Mouse (Mus musculus) midbrain, postnatal 0 days (tissue): ENCODE results near the gene Icam4. TPM values are rescaled to one million over a fixed set of nuclear protein-coding genes. Genes with fewer than 3 reads are reported as not detected.
"Not testable (repeated sequence)": the region's sequence is repeated elsewhere in the genome, so short reads cannot be mapped to it uniquely, and the experiment has no call there.

Experiments
- ATAC-seq: fragments of 200-750 bp; cut with Nextera tagmentation; 2 replicates; pipeline ENCODE4 v1.8.0; 2017; ENCODE audit warnings: moderate number of reproducible peaks, mild to moderate bottlenecking, moderate TSS enrichment, moderate library complexity; ENCODE audit not compliant: low FRiP score
- DNase-seq: peaks from one replicate; pipeline ENCODE4 v3.0.0-alpha.2; 2015; ENCODE audit warnings: low spot score
- H3K27ac ChIP-seq: fragments of 300-500 bp; sonication (generic); 2 replicates; pipeline ENCODE4 v1.5.1; 2014; ENCODE audit warnings: low read depth, mild to moderate bottlenecking, low read length, mixed read lengths
- H3K27me3 ChIP-seq: fragments of 300-500 bp; sonication (generic); 2 replicates; pipeline ENCODE4 v1.6.1; 2014; ENCODE audit warnings: low read length, control low read depth, mixed read lengths; ENCODE audit not compliant: insufficient read depth
- H3K36me3 ChIP-seq: fragments of 300-500 bp; sonication (generic); 2 replicates; pipeline ENCODE4 v1.6.1; 2014; ENCODE audit warnings: low read length, control low read depth, mixed read lengths; ENCODE audit not compliant: insufficient read depth
- H3K4me1 ChIP-seq: fragments of 300-500 bp; sonication (generic); 2 replicates; pipeline ENCODE4 v1.6.1; 2014; ENCODE audit warnings: mild to moderate bottlenecking, control low read depth, antibody characterized with exemption, low read length, mixed read lengths; ENCODE audit not compliant: insufficient read depth
- H3K4me2 ChIP-seq: fragments of 300-500 bp; sonication (generic); 2 replicates; pipeline ENCODE4 v1.6.1; 2014; ENCODE audit warnings: low read depth, mild to moderate bottlenecking, low read length, mixed read lengths; ENCODE audit not compliant: poor library complexity, severe bottlenecking
- H3K4me3 ChIP-seq: fragments of 300-500 bp; sonication (generic); 2 replicates; pipeline ENCODE4 v1.5.1; 2014; ENCODE audit warnings: low read depth, mild to moderate bottlenecking, low read length, moderate library complexity
- H3K9ac ChIP-seq: fragments of 300-500 bp; sonication (generic); replicated peaks from 2 replicates; pipeline ENCODE4 v1.6.1; 2014; ENCODE audit warnings: mild to moderate bottlenecking, low read length, moderate library complexity, mixed read lengths; ENCODE audit not compliant: poor library complexity, severe bottlenecking
- H3K9me3 ChIP-seq: fragments of 300-500 bp; sonication (generic); 2 replicates; pipeline ENCODE4 v1.6.1; 2016; ENCODE audit warnings: low read length, control low read depth
- CTCF ChIP-seq: IDR thresholded peaks from 2 replicates; pipeline ENCODE4 v1.5.1; 2016; ENCODE audit warnings: antibody characterized with exemption, mild to moderate bottlenecking
- WGBS: fragments of 180-500 bp; shearing (Covaris S2); extraction: QIAGEN DNeasy Blood & Tissue Kit; methylation state at CpG from one replicate; pipeline ENCODE4 v1.1.7; 2014; 5-methylcytosine and 5-hydroxymethylcytosine counted together
- polyA plus RNA-seq: library from polyadenylated mRNA; unstranded; fragments of >200 nt; fragmentation: Nextera tagmentation; extraction: Ambion mirVana; gene quantifications from 2 replicates; pipeline ENCODE4 v1.2.1, GENCODE M21; 2015
- total RNA-seq: library from RNA; depleted of rRNA; stranded (reverse); fragments of >200 nt; gene quantifications from 2 replicates; pipeline ENCODE4 v1.2.3, GENCODE M21; 2014

Gene Icam4
- total and polyA plus RNA-seq, 2 experiments from 2014 or later = 0.30 TPM; not detected in 1

DNA sequence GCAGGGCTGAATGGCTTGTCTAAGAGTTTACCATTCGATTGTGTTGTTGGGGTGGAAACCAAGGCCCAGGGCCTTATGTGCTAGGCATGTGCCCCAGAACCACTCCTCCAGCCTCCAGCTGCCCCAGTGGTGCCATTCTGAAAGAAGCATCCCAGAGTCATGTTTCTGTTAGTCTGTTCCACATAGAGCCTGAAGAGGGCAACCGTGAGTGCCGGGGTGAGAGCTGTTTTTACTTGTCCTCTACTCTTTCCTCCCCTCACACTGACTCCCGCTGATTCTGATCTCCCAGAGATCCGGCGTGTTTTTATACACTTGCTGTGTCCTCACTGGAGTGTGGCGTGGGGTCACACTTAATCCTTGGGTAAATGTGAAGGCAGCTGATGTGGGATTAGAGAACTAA is 21.2 kb upstream of the Icam4 start:
- DNase-seq (no peak), ATAC-seq (no peak)
- Histone ChIP-seq H3K27ac (no peak overlapping the region), H3K36me3 (peaks cover 35% of the 10 kb centered on the region), H3K4me3 (no peak overlapping the region), H3K4me2 (no peak overlapping the region), H3K9ac (no peak overlapping the region), H3K4me1 (no peaks in the 10 kb centered on the region), H3K27me3 (0 out of 2 replicates have a peak, but pooled peaks cover 3% of the 10 kb centered on the region), H3K9me3 (no peaks in the 10 kb centered on the region)
- 0 out of 2 replicates have a peak, but pooled peaks have one; percentile 1 for TF ChIP-seq CTCF
- WGBS = 80% methylated on average over 7 of the region's 7 CpGs

- no peak for ATAC-seq
- Histone ChIP-seq H3K4me1 (no peaks in the 10 kb centered on the region), H3K9me3 (no peaks in the 10 kb centered on the region), H3K36me3 (peaks cover 32% of the 10 kb centered on the region), H3K27me3 (peaks cover 11% of the 10 kb centered on the region; the same call in 1 of the 2 replicates), H3K4me3 (no peak overlapping the region), H3K4me2 (no peak overlapping the region), H3K27ac (no peak overlapping the region), H3K9ac (no peak overlapping the region)
- no peak for DNase-seq
- 73% methylated on average over 2 of the region's 2 CpGs for WGBS
- TF ChIP-seq CTCF = no peak
Measured at GRCm38 (mm10) chr9:21010362-21010761, 18.8 kb upstream of the Icam4 start.

DNA sequence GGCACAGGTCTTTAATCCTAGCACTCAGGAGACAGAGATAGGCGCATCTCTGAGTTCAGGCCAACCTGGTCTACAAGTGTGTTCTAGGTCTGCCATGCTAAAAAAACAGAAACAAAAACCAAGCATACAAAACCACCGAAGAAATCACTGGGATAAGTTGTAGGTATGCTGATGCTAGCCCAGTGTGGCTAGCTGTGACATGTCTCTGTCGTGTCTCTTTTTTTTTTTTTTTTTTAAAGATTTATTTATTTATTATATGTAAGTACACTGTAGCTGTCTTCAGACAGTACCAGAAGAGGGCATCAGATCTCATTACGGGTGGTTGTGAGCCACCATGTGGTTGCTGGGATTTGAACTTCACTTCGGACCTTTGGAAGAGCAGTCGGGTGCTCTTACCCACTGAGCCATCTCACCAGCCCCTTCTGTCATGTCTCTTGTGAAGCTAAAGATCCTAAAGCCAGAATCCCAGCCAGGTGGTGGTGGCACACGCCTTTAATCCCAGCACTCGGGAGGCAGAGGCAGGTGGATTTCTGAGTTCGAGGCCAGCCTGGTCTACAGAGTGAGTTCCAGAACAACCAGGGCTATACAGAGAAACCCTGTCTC is 18.1 kb upstream of the Icam4 start:
- not testable (repeated sequence) for H3K4me3 ChIP-seq, H3K9ac ChIP-seq, H3K27ac ChIP-seq, H3K4me1 ChIP-seq, DNase-seq, H3K9me3 ChIP-seq, ATAC-seq, H3K4me2 ChIP-seq
- WGBS = 77% methylated on average over 9 of the region's 9 CpGs
- Histone ChIP-seq H3K36me3 (peaks cover 26% of the 10 kb centered on the region), H3K27me3 (peaks cover 17% of the 10 kb centered on the region; the same call in 1 of the 2 replicates)

- Histone ChIP-seq H3K9me3 (no peaks in the 10 kb centered on the region), H3K4me2 (no peak overlapping the region), H3K36me3 (peaks cover 20% of the 10 kb centered on the region), H3K4me3 (no peak overlapping the region), H3K9ac (no peak overlapping the region), H3K27ac (no peak overlapping the region), H3K27me3 (peaks cover 17% of the 10 kb centered on the region; the same call in 1 of the 2 replicates), H3K4me1 (no peaks in the 10 kb centered on the region)
- TF ChIP-seq CTCF = no peak
- 75% methylated on average over 5 of the region's 5 CpGs for WGBS
- no peak for ATAC-seq
- DNase-seq = no peak
Measured at GRCm38 (mm10) chr9:21011846-21012312, 17.3 kb upstream of the Icam4 start.

- Histone ChIP-seq H3K27me3 (peaks cover 22% of the 10 kb centered on the region), H3K9ac (no peak overlapping the region), H3K4me1 (no peaks in the 10 kb centered on the region), H3K4me3 (no peak overlapping the region), H3K9me3 (no peaks in the 10 kb centered on the region), H3K27ac (no peak overlapping the region), H3K4me2 (no peak overlapping the region), H3K36me3 (peaks cover 15% of the 10 kb centered on the region)
- DNase-seq (no peak), ATAC-seq (no peak)
- WGBS = 50% methylated on average over 1 of the region's 1 CpGs
- TF ChIP-seq CTCF = no peak
Measured at GRCm38 (mm10) chr9:21012368-21012767, 16.8 kb upstream of the Icam4 start.

DNA sequence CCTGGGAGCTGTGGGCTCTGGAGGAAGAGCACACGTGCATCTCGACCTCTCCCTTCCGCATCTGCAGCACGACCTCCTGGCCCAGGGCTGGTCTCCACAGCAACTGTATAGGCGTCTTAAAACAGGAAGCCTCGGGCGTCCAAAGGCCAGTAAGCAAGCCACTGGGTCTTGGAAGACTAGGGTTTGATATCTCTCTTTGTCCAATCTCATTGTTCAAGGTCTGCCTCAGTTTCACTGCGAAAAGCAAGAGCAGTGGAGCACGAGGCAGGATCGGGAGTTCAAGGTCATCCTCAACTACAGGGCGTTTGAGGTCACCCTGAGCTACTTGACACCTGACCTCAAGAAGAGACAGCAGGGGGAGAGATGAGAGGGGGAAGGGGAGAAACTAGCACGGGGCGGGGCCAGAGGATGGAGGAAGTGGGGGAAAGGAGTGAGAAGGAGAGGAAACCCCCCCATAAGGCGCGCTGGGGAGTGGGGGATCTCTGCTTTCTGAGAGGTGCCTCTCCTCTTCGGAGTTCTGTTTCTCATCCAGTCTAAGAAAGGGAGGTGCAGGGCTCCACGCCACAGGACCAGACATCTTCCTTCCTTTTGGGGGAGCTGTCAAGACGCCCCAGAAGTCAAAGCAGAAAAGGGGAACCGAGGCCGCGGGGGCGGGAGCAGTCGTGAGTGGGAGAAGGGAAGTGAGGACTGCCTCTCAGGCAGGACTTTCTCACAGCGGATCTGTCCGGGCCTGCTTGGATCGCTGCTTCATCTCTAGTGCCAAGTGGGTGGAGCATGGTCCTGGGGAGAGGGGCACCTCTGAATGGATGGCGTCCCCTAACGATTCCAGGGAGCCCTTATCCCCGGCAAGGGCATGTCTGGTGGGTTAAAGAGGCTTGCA is 14.2 kb upstream of the Icam4 start:
- no peak overlapping the region for H3K9ac ChIP-seq
- no peak; the same call in 1 of the 2 replicates for ATAC-seq

More for the DNA sequence above, 14.2 kb upstream of the Icam4 start:
- H3K4me3 ChIP-seq = 0 out of 2 replicates have a peak overlapping the region, but pooled peaks have one; percentile 7
- no peaks in the 10 kb centered on the region for H3K9me3 ChIP-seq
- DNase-seq = no peak
- H3K4me2 ChIP-seq = peak overlapping the region; percentile 36
- no peaks in the 10 kb centered on the region for H3K36me3 ChIP-seq
- H3K4me1 ChIP-seq = no peaks in the 10 kb centered on the region
- peaks cover 28% of the 10 kb centered on the region for H3K27me3 ChIP-seq
- no peak for TF ChIP-seq CTCF
- 2% methylated on average over 28 of the region's 29 CpGs for WGBS
- no peak overlapping the region for H3K27ac ChIP-seq
